Mouse (Mus musculus) ES-E14 (cell line): ENCODE data around the gene Kcna2.

Experiments used
- CHD2 ChIP-seq: IDR thresholded peaks from 2 replicates; pipeline ENCODE4 v1.6.1; 2014; ENCODE audit warnings: mild to moderate bottlenecking, low read depth, low read length, inconsistent platforms
- HCFC1 ChIP-seq: IDR thresholded peaks from 2 replicates; pipeline ENCODE4 v1.6.1; 2012; ENCODE audit warnings: low read length, inconsistent platforms, borderline replicate concordance; ENCODE audit not compliant: insufficient read depth
- ZC3H11A ChIP-seq: IDR thresholded peaks from 2 replicates; pipeline ENCODE4 v1.6.1; 2012; ENCODE audit warnings: low read depth, mild to moderate bottlenecking, inconsistent platforms, low read length, borderline replicate concordance
- ZNF384 ChIP-seq: IDR thresholded peaks from 2 replicates; pipeline ENCODE4 v1.6.1; 2012; ENCODE audit warnings: low read depth, low read length, inconsistent platforms

GRCm38 (mm10) chr3:107103041-107103440 is 2.1 kb downstream of the Kcna2 start:
- TF ChIP-seq ZC3H11A (no peak), ZNF384 (no peak), CHD2 (no peak), HCFC1 (no peak)
